Mouse (Mus musculus) gastrocnemius, adult 2 months (tissue): ENCODE data around the gene Slc4a1. TPM values are rescaled to one million over a fixed set of nuclear protein-coding genes. Genes with fewer than 3 reads are reported as not detected.

Source experiments
- DNase-seq: peaks from one replicate; pipeline ENCODE4 v3.0.0; 2022
- H3K27ac ChIP-seq: fragments of 200-600 bp; 2 replicates; pipeline ENCODE4 v1.8.1; 2022; ENCODE audit warnings: mild to moderate bottlenecking
- H3K4me3 ChIP-seq: fragments of 200-600 bp; 2 replicates; pipeline ENCODE4 v1.8.1; 2022; ENCODE audit warnings: mild to moderate bottlenecking, moderate library complexity
- CTCF ChIP-seq: fragments of 200-600 bp; IDR thresholded peaks from 2 replicates; pipeline ENCODE4 v1.8.1; 2022; ENCODE audit warnings: antibody characterized with exemption, mild to moderate bottlenecking, moderate library complexity
- intact Hi-C: fragments of 180-260 bp; cut with DNase I; formaldehyde crosslinking; loops from one replicate; pipeline ENCODE4 v1.15.1; 2025
- total RNA-seq, 2 experiments: library from RNA; stranded (reverse); gene quantifications; 2 replicates each; pipeline ENCODE4 v1.2.3; 2021

Gene Slc4a1
- total RNA-seq, 2 experiments from 2014 or later, result 0.06 TPM; not detected in 1

GRCm38 (mm10) chr11:102334973-102335700, 30.9 kb downstream of the Slc4a1 start:
- TF ChIP-seq CTCF, result no peak
- DNase-seq, result peak; percentile 67
- H3K27ac ChIP-seq, result peak overlapping the region; percentile 71
- peak overlapping the region; percentile 5; the same call in 1 of the 2 replicates for H3K4me3 ChIP-seq
- intact Hi-C loops, result loop anchor here (5.0 kb wide), 1 partner anchor 67 kb away; no protein-coding TSS in a partner anchor

GRCm38 (mm10) chr11:102334010-102334409, 32.0 kb downstream of the Slc4a1 start:
- intact Hi-C loops, result no loop called here
- no peak overlapping the region for H3K27ac ChIP-seq
- no peak overlapping the region for H3K4me3 ChIP-seq
- no peak for TF ChIP-seq CTCF
- no peak for DNase-seq

GRCm38 (mm10) chr11:102333061-102333460, 32.9 kb downstream of the Slc4a1 start:
- no peak for TF ChIP-seq CTCF
- Histone ChIP-seq H3K27ac (no peak overlapping the region), H3K4me3 (no peak overlapping the region)
- intact Hi-C loops, result no loop called here
- no peak for DNase-seq

GRCm38 (mm10) chr11:102331806-102332205, 34.2 kb downstream of the Slc4a1 start:
- H3K27ac ChIP-seq, result no peak overlapping the region
- no peak overlapping the region for H3K4me3 ChIP-seq
- intact Hi-C loops, result no loop called here
- no peak for DNase-seq
- TF ChIP-seq CTCF, result no peak

- intact Hi-C loops, result no loop called here
- DNase-seq, result no peak
- TF ChIP-seq CTCF, result no peak
- Histone ChIP-seq H3K27ac (no peak overlapping the region), H3K4me3 (no peak overlapping the region)
Measured at GRCm38 (mm10) chr11:102330039-102330438, 36.0 kb downstream of the Slc4a1 start.

GRCm38 (mm10) chr11:102329518-102329917, 36.5 kb downstream of the Slc4a1 start:
- no peak overlapping the region for H3K27ac ChIP-seq
- no peak for DNase-seq
- TF ChIP-seq CTCF, result no peak
- no peak overlapping the region for H3K4me3 ChIP-seq
- intact Hi-C loops, result no loop called here

- DNase-seq, result no peak
- Histone ChIP-seq H3K4me3 (no peak overlapping the region), H3K27ac (no peak overlapping the region)
- intact Hi-C loops, result no loop called here
- TF ChIP-seq CTCF, result no peak
Measured at GRCm38 (mm10) chr11:102327839-102328238, 38.2 kb downstream of the Slc4a1 start.

- Histone ChIP-seq H3K27ac (no peak overlapping the region), H3K4me3 (no peak overlapping the region)
- intact Hi-C loops, result no loop called here
- TF ChIP-seq CTCF, result no peak
- peak; percentile 34 for DNase-seq
Measured at GRCm38 (mm10) chr11:102327250-102327649, 38.8 kb downstream of the Slc4a1 start.

GRCm38 (mm10) chr11:102323516-102323915, 42.5 kb downstream of the Slc4a1 start:
- TF ChIP-seq CTCF, result no peak
- Histone ChIP-seq H3K27ac (no peak overlapping the region), H3K4me3 (no peak overlapping the region)
- intact Hi-C loops, result no loop called here
- DNase-seq, result no peak

GRCm38 (mm10) chr11:102321931-102322330, 44.1 kb downstream of the Slc4a1 start:
- Histone ChIP-seq H3K4me3 (no peak overlapping the region), H3K27ac (no peak overlapping the region)
- intact Hi-C loops, result no loop called here
- no peak for TF ChIP-seq CTCF
- DNase-seq, result no peak

- intact Hi-C loops, result no loop called here
- peak; percentile 7; the same call in 1 of the 2 replicates for TF ChIP-seq CTCF
Measured at GRCm38 (mm10) chr11:102320686-102321005, 45.4 kb downstream of the Slc4a1 start.

GRCm38 (mm10) chr11:102319941-102320685, 45.9 kb downstream of the Slc4a1 start:
- intact Hi-C loops, result loop anchor here (1.0 kb wide), 1 partner anchor 87 kb away; the partner anchor contains the start of gene Slc25a39
- TF ChIP-seq CTCF, result no peak
- peak; percentile 92 for DNase-seq

More at GRCm38 (mm10) chr11:102320686-102321005, 45.4 kb downstream of the Slc4a1 start:
- DNase-seq, result peak; percentile 86
- peak overlapping the region; percentile 100 for H3K27ac ChIP-seq
- peak overlapping the region; percentile 100 for H3K4me3 ChIP-seq

GRCm38 (mm10) chr11:102319410-102319792, 46.6 kb downstream of the Slc4a1 start, which contains the start of gene Ubtf:
Gene Ubtf, minus strand, starts transcription at chr11:102319742.
- peak within 1 kb of the TSS; percentile 100 for H3K4me3 ChIP-seq
- no peak for TF ChIP-seq CTCF
- intact Hi-C loops, result loop anchor here (1.0 kb wide), 1 partner anchor 88 kb away; the partner anchor contains the start of gene Slc25a39
- DNase-seq, result peak; percentile 93
- peak within 1 kb of the TSS; percentile 100 for H3K27ac ChIP-seq

More at GRCm38 (mm10) chr11:102319941-102320685, 45.9 kb downstream of the Slc4a1 start:
- Histone ChIP-seq H3K4me3 (peak overlapping the region; percentile 100), H3K27ac (peak overlapping the region; percentile 100)
